Mouse (Mus musculus) kidney, adult 2 months (tissue): ENCODE results near the gene Syne4.

ENCODE experiments used
- CTCF ChIP-seq: fragments of 200-500 bp; conservative IDR thresholded peaks from 2 replicates; pipeline ENCODE4 v1.5.1; 2011; ENCODE audit warnings: low read depth, mild to moderate bottlenecking, control low read depth, low read length, moderate library complexity, mixed read lengths; ENCODE audit not compliant: insufficient read depth, insufficient read length
- POLR2A ChIP-seq: fragments of 200-500 bp; IDR thresholded peaks from one replicate; pipeline ENCODE4 v1.6.1; 2011; ENCODE audit warnings: low read depth, low read length, control low read depth

- no peak for TF ChIP-seq POLR2A
- peak; percentile 63 for TF ChIP-seq CTCF
Observed at GRCm38 (mm10) chr7:30306083-30306779, 8.4 kb upstream of the Syne4 start.
